Mouse (Mus musculus) ES-E14 (cell line): ENCODE results near the gene Hivep3. TPM values are rescaled to one million over a fixed set of nuclear protein-coding genes. Genes with fewer than 3 reads are reported as not detected.

Source experiments
- DNase-seq: peaks from one replicate; pipeline ENCODE4 v3.0.0-alpha.2; 2013; ENCODE audit warnings: low read depth, low spot score
- H3K27ac ChIP-seq: 2 replicates; pipeline ENCODE4 v1.5.1; 2012; ENCODE audit warnings: low read depth, mild to moderate bottlenecking, low read length, moderate library complexity, mixed read lengths; ENCODE audit not compliant: poor library complexity, insufficient read depth, severe bottlenecking
- H3K36me3 ChIP-seq: 2 replicates; pipeline ENCODE4 v1.6.1; 2012; ENCODE audit warnings: mild to moderate bottlenecking, low read length, moderate library complexity, mixed read lengths; ENCODE audit not compliant: control insufficient read depth, poor library complexity, insufficient read depth, severe bottlenecking
- H3K4me1 ChIP-seq, 2 experiments: fragments of 150-350 bp in 1 of 2; sonication (generic) in 1 of 2; 2 replicates each; pipeline ENCODE4 v1.6.1; 2012; ENCODE audit warnings: low read length in 2 of 2, mild to moderate bottlenecking in 1 of 2, mixed read lengths in 1 of 2; ENCODE audit not compliant: control insufficient read depth in 2 of 2, insufficient read depth in 2 of 2, poor library complexity in 1 of 2
- H3K4me3 ChIP-seq, 2 experiments: fragments of 150-350 bp in 1 of 2; sonication (generic) in 1 of 2; 2 replicates each; pipeline ENCODE4 v1.5.1; 2012; ENCODE audit warnings: low read length in 2 of 2, low read depth in 1 of 2, mild to moderate bottlenecking in 1 of 2, mixed read lengths in 1 of 2; ENCODE audit not compliant: insufficient read depth in 1 of 2, poor library complexity in 1 of 2, severe bottlenecking in 1 of 2
- H3K9ac ChIP-seq: 2 replicates; pipeline ENCODE4 v1.6.1; 2012; ENCODE audit warnings: low read depth, mild to moderate bottlenecking, low read length, mixed read lengths; ENCODE audit not compliant: poor library complexity, insufficient read depth, severe bottlenecking
- H3K9me3 ChIP-seq: fragments of 150-350 bp; sonication (generic); 2 replicates; pipeline ENCODE4 v1.6.1; 2012; ENCODE audit warnings: low read depth, mild to moderate bottlenecking, low read length; ENCODE audit not compliant: control insufficient read depth, insufficient read depth
- CHD2 ChIP-seq: IDR thresholded peaks from 2 replicates; pipeline ENCODE4 v1.6.1; 2014; ENCODE audit warnings: mild to moderate bottlenecking, low read depth, low read length, inconsistent platforms
- HCFC1 ChIP-seq: IDR thresholded peaks from 2 replicates; pipeline ENCODE4 v1.6.1; 2012; ENCODE audit warnings: low read length, inconsistent platforms, borderline replicate concordance; ENCODE audit not compliant: insufficient read depth
- MAFK ChIP-seq: IDR thresholded peaks from 2 replicates; pipeline ENCODE4 v1.6.1; 2014; ENCODE audit warnings: mild to moderate bottlenecking, low read depth, low read length, inconsistent platforms; ENCODE audit not compliant: insufficient read depth
- ZC3H11A ChIP-seq: IDR thresholded peaks from 2 replicates; pipeline ENCODE4 v1.6.1; 2012; ENCODE audit warnings: low read depth, mild to moderate bottlenecking, inconsistent platforms, low read length, borderline replicate concordance
- ZNF384 ChIP-seq: IDR thresholded peaks from 2 replicates; pipeline ENCODE4 v1.6.1; 2012; ENCODE audit warnings: low read depth, low read length, inconsistent platforms
- in situ Hi-C, 2 experiments: fragments of 600-800 bp; cut with MboI; formaldehyde crosslinking; loops; one replicate each; pipeline ENCODE4 v1.15.1; 2025; ENCODE audit warnings: low sequenced_read_pairs in 2 of 2, inconsistent platforms in 1 of 2; ENCODE audit not compliant: unreplicated experiment in 2 of 2
- total RNA-seq: library from RNA; depleted of rRNA; stranded (reverse); fragments of 300-350 nt; gene quantifications from 2 replicates; pipeline ENCODE4 v1.2.3, GENCODE M21; 2012

Gene Hivep3
- total RNA-seq, 1 experiment: 1.4 TPM

GRCm38 (mm10) chr4:119934901-119935300 is 201.3 kb downstream of the Hivep3 start:
- no peak overlapping the region for H3K27ac ChIP-seq
- no peak for TF ChIP-seq HCFC1
- no peak for TF ChIP-seq MAFK
- TF ChIP-seq CHD2: no peak
- no peak for TF ChIP-seq ZNF384
- TF ChIP-seq ZC3H11A: no peak
- no peak overlapping the region for H3K9ac ChIP-seq
- 0 out of 4 replicates have a peak, but pooled peaks cover 0 to under 1% of the 10 kb centered on the region in 2 experiments for H3K4me1 ChIP-seq
- H3K4me3 ChIP-seq: no peak overlapping the region
- no peaks in the 10 kb centered on the region for H3K9me3 ChIP-seq
- no peak for DNase-seq
- in situ Hi-C loops: loop anchor here in 1 of 2 experiments (10.0 kb wide), 1 partner anchor 190 kb away; no protein-coding TSS in a partner anchor
- no peaks in the 10 kb centered on the region for H3K36me3 ChIP-seq

DNA sequence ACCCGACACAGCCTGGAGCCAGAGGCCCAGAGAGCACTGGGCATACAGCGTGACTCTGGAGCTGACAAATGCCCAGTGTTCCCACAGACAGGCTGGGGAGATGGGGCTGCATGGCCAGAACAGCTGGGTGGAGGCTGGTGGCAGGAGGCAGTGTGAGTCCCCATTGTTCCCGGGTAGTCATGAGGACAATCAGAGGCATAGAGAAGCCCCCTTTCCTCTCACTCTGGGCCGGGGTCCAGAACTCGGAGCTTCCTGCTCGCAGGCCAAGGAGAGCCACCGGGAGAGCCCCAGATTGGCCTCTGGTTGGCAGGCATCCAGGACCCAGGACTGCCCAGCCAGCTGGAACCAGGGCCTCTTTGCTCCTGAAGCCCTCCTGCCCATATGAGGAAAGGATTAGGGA is 204.3 kb downstream of the Hivep3 start:
- Histone ChIP-seq H3K9ac (no peak overlapping the region), H3K4me1 (0 out of 4 replicates have a peak, but pooled peaks cover 0 to 2% of the 10 kb centered on the region in 2 experiments), H3K4me3 (no peak overlapping the region), H3K36me3 (no peaks in the 10 kb centered on the region), H3K27ac (no peak overlapping the region), H3K9me3 (no peaks in the 10 kb centered on the region)
- TF ChIP-seq HCFC1 (no peak), CHD2 (no peak), ZC3H11A (no peak), ZNF384 (no peak), MAFK (no peak)
- no peak for DNase-seq
- in situ Hi-C loops: loop anchor here in 1 of 2 experiments (10.0 kb wide), 1 partner anchor 187 kb away; no protein-coding TSS in a partner anchor

DNA sequence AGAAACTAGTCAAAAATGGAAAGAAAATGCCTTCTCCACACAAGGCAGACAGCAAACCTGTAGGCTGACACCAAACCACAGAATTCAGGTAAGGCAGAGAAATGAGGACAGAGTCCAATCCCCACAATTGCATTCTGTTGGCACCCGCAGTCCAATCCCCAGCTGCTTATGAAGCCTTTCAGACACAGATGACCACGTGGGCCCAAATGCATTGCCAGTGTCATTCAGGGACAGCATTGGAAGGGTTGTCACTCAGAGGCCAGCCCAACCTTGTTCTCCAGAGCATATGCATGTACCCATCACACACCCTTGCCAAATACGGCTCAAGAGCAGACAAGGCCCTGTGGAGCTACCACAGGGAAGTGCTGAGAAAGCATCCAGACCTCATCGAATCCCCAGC is 204.9 kb downstream of the Hivep3 start:
- Histone ChIP-seq H3K9me3 (no peaks in the 10 kb centered on the region), H3K36me3 (no peaks in the 10 kb centered on the region), H3K4me1 (0 out of 4 replicates have a peak, but pooled peaks cover 0 to 2% of the 10 kb centered on the region in 2 experiments), H3K27ac (no peak overlapping the region), H3K4me3 (no peak overlapping the region), H3K9ac (no peak overlapping the region)
- no peak for TF ChIP-seq ZNF384
- no peak for TF ChIP-seq CHD2
- no peak for TF ChIP-seq HCFC1
- no peak for TF ChIP-seq MAFK
- no peak for TF ChIP-seq ZC3H11A
- in situ Hi-C loops: loop anchor here in 1 of 2 experiments (10.0 kb wide), 1 partner anchor 186 kb away; no protein-coding TSS in a partner anchor
- no peak for DNase-seq

- DNase-seq: no peak
- no peak overlapping the region for H3K9ac ChIP-seq
- no peaks in the 10 kb centered on the region for H3K36me3 ChIP-seq
- 0 out of 4 replicates have a peak, but pooled peaks cover 0 to 2% of the 10 kb centered on the region in 2 experiments for H3K4me1 ChIP-seq
- in situ Hi-C loops: loop anchor here in 1 of 2 experiments (10.0 kb wide), 1 partner anchor 185 kb away; no protein-coding TSS in a partner anchor
- H3K4me3 ChIP-seq: no peak overlapping the region
- TF ChIP-seq ZNF384 (no peak), ZC3H11A (no peak)
- H3K27ac ChIP-seq: no peak overlapping the region
- no peaks in the 10 kb centered on the region for H3K9me3 ChIP-seq
Observed at GRCm38 (mm10) chr4:119939786-119940185, 206.2 kb downstream of the Hivep3 start.
